Mouse (Mus musculus) C2C12 (cell line): ENCODE measurements at regions not wholly inside any gene's neighbourhood (a gene's known extent, or its start where the extent isn't known, plus 50 kb on each side); places are given as distances from the start of the nearest gene placed in this dataset.

Source experiments
- CEBPB ChIP-seq: IDR thresholded peaks from one replicate; pipeline ENCODE4 v1.6.1; 2011; ENCODE audit warnings: low read depth, mild to moderate bottlenecking, control low read depth, moderate library complexity
- CTCF ChIP-seq: IDR thresholded peaks from one replicate; pipeline ENCODE4 v1.5.1; 2011; ENCODE audit not compliant: control insufficient read depth, insufficient read depth, insufficient read length
- MAX ChIP-seq: IDR thresholded peaks from one replicate; pipeline ENCODE4 v1.6.1; 2011; ENCODE audit warnings: mild to moderate bottlenecking, control low read depth
- USF1 ChIP-seq: IDR thresholded peaks from one replicate; pipeline ENCODE4 v1.6.1; 2011; ENCODE audit warnings: low read depth, mild to moderate bottlenecking, control low read depth, moderate library complexity

GRCm38 (mm10) chr15:38353371-38353770, 928.0 kb downstream of the 4930447A16Rik start:
- TF ChIP-seq MAX (no peak), CEBPB (no peak), CTCF (no peak), USF1 (no peak)
